Mouse (Mus musculus) testis, adult 2 months (tissue): ENCODE results near the gene Aatk.

ENCODE experiments used
- CTCF ChIP-seq: fragments of 200-500 bp; IDR thresholded peaks from 2 replicates; pipeline ENCODE4 v1.5.1; 2012; ENCODE audit warnings: low read depth, mild to moderate bottlenecking, inconsistent platforms, low read length, moderate library complexity; ENCODE audit not compliant: control insufficient read depth, insufficient read depth, insufficient replicate concordance
- POLR2A ChIP-seq: fragments of 200-500 bp; IDR thresholded peaks from 2 replicates; pipeline ENCODE4 v1.6.1; 2012; ENCODE audit warnings: low read depth, mild to moderate bottlenecking, inconsistent platforms, low read length, moderate library complexity; ENCODE audit not compliant: control insufficient read depth

DNA sequence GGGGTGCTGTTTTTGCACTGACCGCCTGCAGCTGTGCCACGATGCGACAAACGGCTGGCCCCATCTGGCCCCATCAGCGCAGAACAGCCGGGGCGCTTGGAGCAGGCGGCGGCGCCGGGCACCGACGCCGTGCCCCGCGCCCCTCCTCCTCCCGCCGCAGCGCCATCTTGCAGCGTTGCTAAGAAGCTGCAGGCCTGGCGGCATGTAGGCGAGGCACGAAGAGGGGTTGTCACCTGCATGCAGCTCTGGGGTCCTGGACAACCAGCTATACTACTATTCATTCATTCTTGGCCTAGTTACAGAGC is 1.2 kb upstream of the Aatk start:
- TF ChIP-seq CTCF (no peak), POLR2A (no peak)
